Mouse (Mus musculus) Patski (cell line): ENCODE data around the gene Jmjd7. TPM values are rescaled to one million over a fixed set of nuclear protein-coding genes. Genes with fewer than 3 reads are reported as not detected.

Experiments used
- ATAC-seq: fragments of 100-300 bp; one replicate; pipeline ENCODE4 v1.8.0; 2021
- CTCF ChIA-PET: fragments of 350-600 bp; sonication (Branson Sonifier 250); formaldehyde crosslinking; loops from one replicate; lab custom pipeline; 2022; ENCODE audit warnings: inconsistent platforms; lab: Charles Lee
- POLR2A ChIA-PET: fragments of 350-600 bp; sonication (Branson Sonifier 250); formaldehyde crosslinking; loops from one replicate; lab custom pipeline; 2022; ENCODE audit warnings: antibody characterized with exemption, inconsistent platforms; lab: Charles Lee
- DNase-seq: peaks from one replicate; pipeline ENCODE4 v3.0.0-alpha.2; 2011; ENCODE audit warnings: low read depth, low spot score
- H3K27me3 ChIP-seq: fragments of 371-371 bp; one replicate; pipeline ENCODE4 v1.5.1; 2021
- CTCF ChIP-seq: fragments of 100-300 bp; IDR thresholded peaks from one replicate; pipeline ENCODE4 v1.5.1; 2021
- in situ Hi-C: fragments of 300-500 bp; cut with MboI; formaldehyde crosslinking; loops from 3 replicates; pipeline ENCODE4 v1.11.1; 2018; ENCODE audit warnings: low pct_unique_long_range_greater_than_20kb, mixed read lengths
- polyA plus RNA-seq: library from polyadenylated mRNA; unstranded; gene quantifications from one replicate; pipeline ENCODE4 v1.2.3, GENCODE M21; 2021

The Jmjd7 gene
- polyA plus RNA-seq, 1 experiment from 2014 or later: 12.0 TPM

DNA sequence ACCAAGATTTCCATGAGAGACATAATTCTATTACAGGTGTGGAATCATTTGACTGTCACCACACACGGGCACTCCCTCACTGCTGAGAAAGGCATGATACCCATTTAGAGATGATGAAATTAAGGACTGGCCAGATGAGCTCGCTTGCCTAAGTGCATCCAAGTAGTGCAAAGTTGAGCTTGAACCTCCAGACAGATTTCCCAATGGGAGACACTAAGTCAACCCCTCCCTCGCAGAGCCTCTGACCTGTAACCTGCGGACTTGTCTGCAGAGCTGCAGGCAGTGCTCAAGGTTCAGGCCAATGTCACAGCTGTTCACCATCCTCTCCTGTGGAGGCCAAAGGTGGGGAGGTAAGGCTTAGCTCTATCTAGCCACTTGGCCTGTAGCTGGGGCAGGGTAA lies 31.5 kb downstream of the Jmjd7 start:
- ChIA-PET POLR2A (interaction anchor here (1.6 kb wide), 1 partner anchor 28 kb away, joined by 4 read pairs; no protein-coding TSS in a partner anchor), CTCF (interaction anchor here (0.6 to 2.0 kb wide), 4 partner anchors 9 to 149 kb away, joined by 3 to 7 read pairs (median 4); no protein-coding TSS in a partner anchor)
- H3K27me3 ChIP-seq: no peaks in the 10 kb centered on the region
- DNase-seq (no peak), ATAC-seq (no peak)
- TF ChIP-seq CTCF: no peak
- in situ Hi-C loops: no loop called here

- CTCF ChIA-PET: interaction anchor here (0.6 to 2.0 kb wide), 5 partner anchors 9 to 150 kb away, joined by 3 to 7 read pairs (median 3); no protein-coding TSS in a partner anchor
- no peak for ATAC-seq
- no peaks in the 10 kb centered on the region for H3K27me3 ChIP-seq
Measured at GRCm38 (mm10) chr2:120059466-120059865, 32.2 kb downstream of the Jmjd7 start.

DNA sequence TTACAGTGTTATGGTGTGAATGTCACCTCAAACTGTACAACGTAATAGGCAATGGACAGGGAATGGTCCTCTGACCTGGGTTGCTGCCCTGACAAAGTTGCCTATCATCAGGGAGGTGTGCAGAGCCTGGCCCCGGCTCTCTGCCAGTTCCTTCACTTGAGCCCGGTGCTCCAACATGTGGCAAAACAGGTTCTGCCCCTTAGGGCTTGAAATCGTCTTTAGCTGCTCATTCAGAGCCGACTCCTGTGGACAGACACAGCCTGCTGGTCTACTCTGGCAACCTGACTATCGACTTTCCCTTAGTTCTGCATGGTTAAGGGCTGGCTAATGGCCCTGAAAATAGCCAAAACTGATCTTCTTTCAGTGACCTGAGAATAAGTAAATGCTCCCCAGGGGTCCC lies 32.9 kb downstream of the Jmjd7 start:
- no peaks in the 10 kb centered on the region for H3K27me3 ChIP-seq
- ChIA-PET CTCF (interaction anchor here (0.7 to 2.0 kb wide), 3 partner anchors 8 to 108 kb away, joined by 3 to 7 read pairs (median 4); no protein-coding TSS in a partner anchor), POLR2A (no interaction called here)
- ATAC-seq (no peak), DNase-seq (no peak)
- TF ChIP-seq CTCF: no peak
- in situ Hi-C loops: no loop called here

More at GRCm38 (mm10) chr2:120059466-120059865, 32.2 kb downstream of the Jmjd7 start:
- in situ Hi-C loops: no loop called here
- POLR2A ChIA-PET: interaction anchor here (1.6 kb wide), 1 partner anchor 29 kb away, joined by 4 read pairs; no protein-coding TSS in a partner anchor
- no peak for DNase-seq
- no peak for TF ChIP-seq CTCF

DNA sequence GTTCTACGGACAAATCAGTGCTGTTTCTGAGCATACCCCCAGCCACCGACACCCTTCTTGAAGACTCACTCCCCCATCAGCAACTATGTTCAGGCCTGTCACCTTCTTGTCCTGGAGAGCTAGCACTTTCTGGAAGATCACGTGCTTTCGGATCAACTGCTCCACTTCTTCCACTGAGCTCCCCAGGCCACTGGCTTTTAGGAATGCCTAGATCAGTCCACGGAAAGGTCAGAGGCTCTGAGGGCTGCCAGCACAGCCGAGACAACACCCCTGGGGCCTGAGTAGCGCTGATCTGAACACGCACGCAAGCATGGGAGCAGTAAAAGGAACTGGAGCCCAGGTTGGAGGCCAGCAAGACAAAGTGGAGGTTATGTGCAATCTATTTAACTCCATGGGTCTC lies 33.4 kb downstream of the Jmjd7 start:
- no peak for TF ChIP-seq CTCF
- in situ Hi-C loops: no loop called here
- POLR2A ChIA-PET: no interaction called here
- DNase-seq (no peak), ATAC-seq (no peak)
- no peaks in the 10 kb centered on the region for H3K27me3 ChIP-seq
- CTCF ChIA-PET: no interaction called here

DNA sequence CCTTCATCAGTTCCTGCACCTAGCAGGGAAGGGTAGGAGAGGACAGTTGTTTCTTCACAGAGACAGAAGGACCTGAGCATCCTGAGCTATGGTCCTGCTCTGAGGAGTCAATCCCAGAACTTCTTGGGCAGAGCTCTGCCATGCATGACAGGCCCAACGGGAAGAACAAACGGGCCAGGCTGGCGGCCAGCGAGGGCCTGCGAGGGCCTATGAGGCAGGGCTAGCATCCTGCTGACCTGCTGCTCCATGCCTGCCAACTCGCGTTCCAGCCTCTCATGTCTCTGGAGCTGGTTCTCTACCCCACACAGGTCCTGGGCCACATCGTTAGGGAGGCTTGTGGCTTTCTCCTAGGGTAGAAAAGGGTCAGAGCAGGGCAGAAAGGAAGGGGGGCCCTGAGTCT lies 35.0 kb downstream of the Jmjd7 start:
- ATAC-seq: no peak
- no peak for TF ChIP-seq CTCF
- H3K27me3 ChIP-seq: no peaks in the 10 kb centered on the region
- in situ Hi-C loops: no loop called here
- ChIA-PET CTCF (no interaction called here), POLR2A (no interaction called here)
- DNase-seq: no peak

GRCm38 (mm10) chr2:120064639-120065038 lies 37.4 kb downstream of the Jmjd7 start:
- no peak for DNase-seq
- ATAC-seq: no peak
- no peaks in the 10 kb centered on the region for H3K27me3 ChIP-seq
- in situ Hi-C loops: no loop called here
- no peak for TF ChIP-seq CTCF
- ChIA-PET CTCF (interaction anchor here (1.1 to 1.6 kb wide), 3 partner anchors 14 to 94 kb away, joined by 3 to 6 read pairs (median 3); no protein-coding TSS in a partner anchor), POLR2A (no interaction called here)

- ChIA-PET CTCF (interaction anchor here (1.6 kb wide), 1 partner anchor 15 kb away, joined by 6 read pairs; no protein-coding TSS in a partner anchor), POLR2A (no interaction called here)
- TF ChIP-seq CTCF: no peak
- ATAC-seq (no peak), DNase-seq (no peak)
- in situ Hi-C loops: no loop called here
- no peaks in the 10 kb centered on the region for H3K27me3 ChIP-seq
Measured at GRCm38 (mm10) chr2:120065243-120065642, 38.0 kb downstream of the Jmjd7 start.

DNA sequence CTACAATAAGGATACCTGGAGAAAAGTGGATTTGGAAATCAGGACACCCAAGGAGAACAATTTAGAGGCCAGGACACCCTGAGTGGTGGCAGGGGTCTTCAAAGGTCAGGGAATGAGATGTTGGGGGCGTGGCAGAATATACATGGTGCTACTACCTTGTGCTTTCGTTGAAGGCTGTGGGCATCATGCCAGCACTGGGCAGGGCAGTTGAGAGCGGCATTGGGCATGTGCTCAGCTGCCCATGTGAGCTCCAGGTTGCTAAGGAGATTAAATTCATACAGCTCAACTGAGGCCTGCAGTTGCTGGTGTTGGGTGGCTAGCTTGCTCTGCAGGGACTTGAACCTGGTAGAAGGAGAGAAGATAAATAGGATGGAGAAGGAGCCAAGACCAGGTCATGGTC lies 38.9 kb downstream of the Jmjd7 start:
- DNase-seq (no peak), ATAC-seq (no peak)
- TF ChIP-seq CTCF: no peak
- in situ Hi-C loops: no loop called here
- ChIA-PET CTCF (interaction anchor here (2.4 kb wide), 1 partner anchor 104 kb away, joined by 5 read pairs; no protein-coding TSS in a partner anchor), POLR2A (no interaction called here)
- no peaks in the 10 kb centered on the region for H3K27me3 ChIP-seq

DNA sequence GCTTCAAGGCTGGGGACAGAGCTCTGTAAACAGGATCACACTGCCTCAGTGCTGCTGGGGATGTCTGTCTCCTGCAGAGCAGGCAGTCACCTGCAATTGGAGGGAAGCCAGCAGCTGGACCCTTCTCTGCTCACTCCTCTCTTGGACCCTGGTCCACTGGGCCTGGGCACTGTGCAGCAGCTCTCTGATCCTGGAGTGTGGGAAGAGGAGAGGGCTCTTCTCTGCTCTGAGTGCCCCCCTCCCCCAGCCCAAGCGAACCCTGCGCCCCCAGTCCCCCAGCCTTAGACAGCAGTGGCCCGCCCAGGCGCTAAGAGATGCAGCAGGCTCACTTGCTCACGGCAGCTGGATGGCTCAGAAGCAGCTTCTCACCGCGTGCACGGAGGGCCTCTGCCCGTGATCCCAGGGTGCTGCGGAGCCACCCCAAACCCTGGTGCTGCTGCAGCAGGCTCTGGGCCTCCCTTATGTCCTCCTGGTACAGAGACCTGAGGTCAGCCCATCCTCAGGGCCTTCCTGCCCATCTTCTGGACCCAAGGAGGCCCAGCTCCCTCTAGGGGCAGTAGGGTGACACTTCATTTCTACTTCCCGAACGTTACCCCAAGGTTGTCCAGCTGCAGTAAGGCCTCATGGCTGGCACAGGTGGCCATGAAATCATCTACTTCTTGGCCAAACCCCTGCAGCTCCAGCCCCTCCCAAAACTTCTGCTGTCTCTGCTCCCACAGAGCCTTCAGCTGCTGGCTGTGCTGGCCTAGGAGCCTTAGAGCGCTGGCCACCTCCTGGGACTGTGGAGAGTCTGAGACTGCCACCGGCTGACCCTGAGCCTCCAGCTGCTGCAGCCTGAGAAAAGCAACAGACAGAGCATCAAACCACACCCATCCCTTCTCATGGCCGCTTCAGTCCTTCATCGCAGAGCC lies 41.5 kb downstream of the Jmjd7 start:
- TF ChIP-seq CTCF: no peak
- H3K27me3 ChIP-seq: no peaks in the 10 kb centered on the region
- in situ Hi-C loops: no loop called here
- ChIA-PET POLR2A (interaction anchor here (0.8 kb wide), 1 partner anchor 29 kb away, joined by 3 read pairs; no protein-coding TSS in a partner anchor), CTCF (interaction anchor here (0.8 to 2.4 kb wide), 8 partner anchors 9 to 117 kb away, joined by 3 to 6 read pairs (median 4); partner anchors contain the start of gene Mapkbp1)
- DNase-seq (no peak), ATAC-seq (no peak)

DNA sequence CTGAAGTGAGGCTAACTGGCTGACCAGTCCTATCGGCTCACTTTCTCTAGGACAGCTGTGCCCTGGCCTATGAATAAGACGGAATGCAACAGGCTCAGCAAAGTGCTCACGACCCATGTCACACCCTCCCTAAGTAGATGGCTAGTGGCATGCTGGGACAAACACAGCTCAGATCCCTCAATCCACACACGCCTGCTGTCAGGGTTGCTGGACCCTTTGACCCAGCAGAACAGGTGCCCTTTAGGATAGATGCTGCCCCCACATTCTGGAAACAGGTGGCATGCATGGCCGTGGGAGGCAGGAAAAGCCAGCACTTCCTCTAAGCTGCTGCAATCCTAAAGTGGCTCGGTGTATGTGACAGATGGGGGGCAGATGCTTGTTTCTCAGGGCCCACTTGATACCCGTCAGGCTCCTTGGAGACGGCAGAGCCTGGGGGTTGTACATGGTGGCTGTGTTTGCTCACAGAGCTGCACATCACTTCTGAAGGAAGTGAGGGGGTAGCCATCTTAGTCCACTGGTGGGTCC lies 42.2 kb downstream of the Jmjd7 start:
- POLR2A ChIA-PET: interaction anchor here (0.8 kb wide), 1 partner anchor 29 kb away, joined by 3 read pairs; no protein-coding TSS in a partner anchor
- TF ChIP-seq CTCF: no peak
- DNase-seq (no peak), ATAC-seq (no peak)
- H3K27me3 ChIP-seq: no peaks in the 10 kb centered on the region
- in situ Hi-C loops: no loop called here
- CTCF ChIA-PET: interaction anchor here (0.8 to 2.1 kb wide), 5 partner anchors 13 to 99 kb away, joined by 3 to 6 read pairs (median 4); partner anchors contain the start of gene Mapkbp1
